Mouse (Mus musculus): ENCODE measurements around the gene Scamp3.

Gene Scamp3

DNA sequence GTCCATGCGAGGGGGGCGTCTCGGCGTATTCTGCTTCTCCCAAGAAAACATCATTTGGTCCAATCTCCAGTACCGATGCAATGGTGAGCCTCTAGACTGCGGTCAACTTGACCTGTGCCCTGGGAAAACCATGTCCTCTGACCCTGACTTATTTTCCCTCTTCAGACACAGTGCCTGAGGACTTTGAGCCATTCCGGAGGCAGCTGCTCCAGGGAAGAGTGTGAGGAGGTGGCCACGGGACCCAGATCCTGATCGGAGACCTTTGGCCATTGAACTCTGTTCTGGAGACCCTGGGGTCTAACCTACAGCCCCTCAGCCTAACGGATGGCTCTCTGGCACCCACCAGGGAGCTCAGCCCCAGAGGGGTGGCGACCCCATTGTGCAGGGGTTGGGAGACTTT lies 49.1 kb downstream of the Scamp3 start:
- DNase-seq (ENCODE audit: low read depth, low spot score), result no peak

DNA sequence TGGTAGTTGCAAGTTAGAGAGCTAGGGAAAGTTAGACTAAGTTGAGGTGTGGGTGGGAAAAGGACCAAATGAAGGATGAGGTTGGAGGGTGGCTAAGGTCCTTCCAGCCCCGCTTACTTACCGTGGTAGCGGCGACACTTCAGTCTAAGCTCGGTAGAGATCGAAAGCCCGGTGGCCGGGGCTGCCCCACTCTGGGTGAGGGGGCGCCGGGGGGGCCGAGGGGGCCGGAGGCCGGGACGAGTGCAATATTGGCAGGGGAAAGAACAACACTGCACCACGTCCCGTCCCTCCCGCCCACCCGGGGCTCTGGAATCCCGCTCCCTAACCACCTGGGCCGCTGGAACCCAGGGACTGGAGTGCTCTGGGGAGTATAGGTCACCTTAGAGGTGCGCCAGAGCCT lies 49.6 kb downstream of the Scamp3 start, which contains the start of gene Mtx1:
Mtx1 (minus strand) TSS at position 189 of the 400 bp plus-strand sequence.
- DNase-seq (ENCODE audit: low read depth, low spot score), result no peak

DNA sequence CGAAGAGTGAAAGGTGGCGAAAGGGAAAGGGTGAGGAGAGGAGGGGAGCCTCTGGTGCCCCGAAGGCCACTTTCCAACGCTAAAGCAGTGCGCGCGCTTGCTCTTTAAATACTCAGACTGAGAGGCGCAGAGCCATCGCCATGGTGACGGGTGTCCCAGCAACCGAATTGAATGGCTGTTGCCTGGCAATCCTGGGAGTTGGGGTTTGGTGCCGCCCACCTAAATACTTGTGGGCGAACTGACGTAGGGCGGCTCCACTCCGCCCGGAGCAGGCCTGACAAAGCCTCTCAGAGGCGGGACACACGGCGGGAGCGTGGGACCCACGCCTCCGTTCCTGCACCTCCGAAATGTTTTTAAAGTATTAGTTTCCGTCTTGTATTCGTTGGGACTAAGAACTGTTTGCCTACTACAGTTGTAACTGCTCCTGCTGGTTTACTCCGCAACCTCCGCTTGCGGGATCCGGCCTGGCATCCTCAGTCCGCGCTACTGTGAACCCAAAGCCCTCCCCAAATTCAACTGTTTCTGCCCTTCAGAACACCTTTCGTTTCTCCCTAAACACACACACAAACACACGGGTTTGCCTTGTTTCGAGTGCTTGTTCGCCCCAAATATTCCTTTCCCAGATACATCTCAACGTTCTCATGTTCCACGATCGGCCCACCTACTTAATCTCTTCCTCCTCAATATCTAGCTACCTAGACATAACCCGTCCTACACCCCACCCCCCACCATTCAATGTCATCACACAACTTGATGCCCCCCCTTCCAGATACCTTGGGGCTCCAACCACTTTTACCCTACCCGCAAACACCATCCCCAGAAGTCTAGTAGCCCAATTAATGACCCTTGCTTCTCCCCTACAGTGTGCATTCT lies 50.3 kb downstream of the Scamp3 start:
- DNase-seq (ENCODE audit: low read depth, low spot score), result peak; percentile 99

DNA sequence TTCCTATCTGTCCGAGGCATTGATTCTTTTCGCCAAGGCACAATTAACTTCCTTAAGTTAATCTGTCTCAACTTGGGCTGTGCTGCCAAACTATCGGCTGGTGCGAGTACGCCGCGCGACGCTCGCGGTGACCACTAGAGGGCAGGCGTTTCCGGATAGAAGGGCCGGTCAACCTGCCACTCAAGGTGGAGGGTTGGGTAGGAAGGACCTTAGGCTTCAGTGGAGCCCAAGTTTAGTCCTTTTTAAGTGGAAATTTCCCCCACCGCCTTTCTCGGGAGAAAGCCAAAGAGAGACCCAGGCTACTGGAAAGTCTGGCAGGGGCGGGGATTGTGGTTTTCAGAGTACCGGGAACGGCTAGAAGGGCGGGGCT lies 50.9 kb downstream of the Scamp3 start:
- peak; percentile 91 for DNase-seq (ENCODE audit: low read depth, low spot score)

DNA sequence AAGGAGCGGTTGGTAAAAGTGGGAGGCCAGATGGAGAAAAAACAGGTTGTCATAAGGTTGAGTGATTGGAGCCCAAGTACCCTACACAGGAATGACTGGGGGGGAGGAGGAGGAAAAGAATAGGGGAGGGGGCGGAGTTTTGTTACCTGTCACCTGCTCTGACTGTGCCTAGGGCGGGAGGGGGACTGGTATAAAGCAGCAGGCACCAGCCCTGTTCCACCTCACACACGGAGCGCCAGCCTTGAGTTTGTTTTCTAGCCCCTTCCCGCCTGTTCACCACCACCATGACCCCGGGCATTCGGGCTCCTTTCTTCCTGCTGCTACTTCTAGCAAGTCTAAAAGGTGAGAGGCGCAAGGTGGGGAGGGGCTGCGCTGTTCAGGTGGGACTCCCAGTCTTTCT lies 51.6 kb downstream of the Scamp3 start, which contains the start of gene Muc1:
Muc1 (plus strand) TSS at position 222 of the 400 bp plus-strand sequence.
- no peak for DNase-seq (ENCODE audit: low read depth, low spot score)

DNA sequence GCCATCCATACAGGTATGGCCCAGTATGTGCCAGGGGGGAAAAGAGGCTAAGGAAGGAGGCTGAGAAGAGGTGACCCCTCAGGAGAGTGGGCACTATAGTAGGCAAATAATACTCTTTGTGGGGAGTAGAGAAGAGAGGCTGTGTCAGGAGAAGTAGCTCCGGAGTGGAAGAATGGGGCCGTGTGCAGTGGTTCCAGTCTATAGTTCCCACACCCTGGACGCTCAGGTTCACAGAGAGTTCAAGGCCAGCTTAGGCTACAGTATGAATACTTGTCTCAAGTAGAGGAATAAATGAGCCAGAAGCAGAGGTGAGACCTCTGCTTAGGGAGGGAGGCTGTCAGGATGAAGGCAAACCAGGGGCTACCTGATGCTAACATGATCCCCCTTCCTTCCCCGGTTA lies 52.0 kb downstream of the Scamp3 start:
- DNase-seq (ENCODE audit: low read depth, low spot score), result peak; percentile 88

DNA sequence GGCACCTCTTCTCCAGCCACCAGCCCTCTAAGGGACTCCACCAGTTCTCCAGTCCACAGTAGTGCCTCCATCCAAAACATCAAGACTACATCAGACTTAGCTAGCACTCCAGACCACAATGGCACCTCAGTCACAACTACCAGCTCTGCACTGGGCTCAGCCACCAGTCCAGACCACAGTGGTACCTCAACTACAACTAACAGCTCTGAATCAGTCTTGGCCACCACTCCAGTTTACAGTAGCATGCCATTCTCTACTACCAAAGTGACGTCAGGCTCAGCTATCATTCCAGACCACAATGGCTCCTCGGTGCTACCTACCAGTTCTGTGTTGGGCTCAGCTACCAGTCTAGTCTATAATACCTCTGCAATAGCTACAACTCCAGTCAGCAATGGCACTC lies 53.3 kb downstream of the Scamp3 start:
- DNase-seq (ENCODE audit: low read depth, low spot score), result no peak

DNA sequence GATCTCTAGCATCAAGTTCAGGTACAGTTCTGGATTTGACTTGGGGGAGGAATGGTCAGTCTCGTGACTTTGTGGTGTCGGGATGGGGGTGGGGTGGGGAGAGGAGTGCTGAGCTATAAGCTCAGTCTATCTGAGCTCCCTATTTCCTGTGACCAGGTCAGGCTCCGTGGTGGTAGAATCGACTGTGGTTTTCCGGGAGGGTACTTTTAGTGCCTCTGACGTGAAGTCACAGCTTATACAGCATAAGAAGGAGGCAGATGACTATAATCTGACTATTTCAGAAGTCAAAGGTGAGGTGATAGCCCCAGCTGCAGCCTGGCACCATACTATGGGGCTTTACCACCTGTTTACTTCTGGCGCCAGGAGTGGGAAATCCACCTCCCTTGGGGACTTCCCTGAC lies 54.1 kb downstream of the Scamp3 start:
- no peak for DNase-seq (ENCODE audit: low read depth, low spot score)

DNA sequence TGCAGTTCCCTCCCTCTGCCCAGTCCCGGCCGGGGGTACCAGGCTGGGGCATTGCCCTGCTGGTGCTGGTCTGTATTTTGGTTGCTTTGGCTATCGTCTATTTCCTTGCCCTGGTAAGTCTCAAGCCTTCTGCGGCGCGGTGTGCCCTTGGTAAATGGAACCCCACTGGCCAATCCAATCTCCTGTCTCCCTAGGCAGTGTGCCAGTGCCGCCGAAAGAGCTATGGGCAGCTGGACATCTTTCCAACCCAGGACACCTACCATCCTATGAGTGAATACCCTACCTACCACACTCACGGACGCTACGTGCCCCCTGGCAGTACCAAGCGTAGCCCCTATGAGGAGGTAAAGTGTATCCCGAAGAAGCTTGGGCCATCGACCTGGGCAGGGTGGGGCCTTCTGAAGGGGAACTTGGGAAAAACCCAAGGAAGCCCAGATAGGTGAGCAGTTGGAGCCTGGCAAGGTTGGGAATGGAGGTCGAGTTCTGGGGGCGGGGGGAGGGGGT lies 54.6 kb downstream of the Scamp3 start:
- no peak for DNase-seq (ENCODE audit: low read depth, low spot score)

All from R1 (cell line).